Comparison of ENCODE assay signal across 17 mouse cellular contexts in genomic region chr17:62230939-62231338, GRCm38 (mm10).
A peak's percentile ranks its signal among the peaks of the same experiment; 100 is the strongest.
DNase-seq lines count a peak whose midpoint lies in the region.
"Had no signal": no experiment of that assay in that cellular context is flagged by ENCODE, and none has a peak within 500 bp of the region (broad histone marks: within the 10 kb centered on the region; RNA-seq: fewer than 3 reads in every experiment).

No protein-coding gene starts in this region.

- intact Hi-C loops in left cerebral cortex, postnatal 10 days (cut with DNase I): no loop called here

- peak; percentile 2 to 23 for DNase-seq in frontal cortex, adult 2 months (ENCODE audit: extremely low spot score in 1 of 2, low spot score in 1 of 2)
- no peak for DNase-seq in frontal cortex, postnatal 14 days (ENCODE audit: low spot score in 2 of 2)
- DNase-seq in left cerebral cortex, adult 9 months (ENCODE audit: low spot score in 2 of 2): peak; percentile 1 to 3
- DNase-seq in left cerebral cortex, postnatal 10 days (ENCODE audit: extremely low spot score in 1 of 2, low spot score in 2 of 2): no peak
- DNase-seq in brain, adult 2 months (ENCODE audit: low read depth, low spot score): peak; percentile 23
- DNase-seq in telencephalon, adult 2 months (ENCODE audit: low read depth, low spot score): peak; percentile 35
- no peak for DNase-seq in urinary bladder, adult 2 months (ENCODE audit: low spot score)
- DNase-seq: adrenal gland, adult 2 months; adrenal gland, postnatal 10 days; adrenal gland, postnatal 25 days; cerebellum, adult 11 months; cerebellum, adult 18-20 months; cerebellum, adult 8-10 months; cerebellum, adult 9-11 months; cerebellum, postnatal 14 days; cerebellum, postnatal 36 days; embryo, embryonic 11 days had no signal

Comparison
In these comparisons a context has a peak if more than half of its experiments do, and no peak if none do; other contexts are left out.
1. DNase-seq: peak in frontal cortex, adult 2 months (2 of 2), left cerebral cortex, adult 9 months (2 of 2), brain, adult 2 months (single experiment) and telencephalon, adult 2 months (single experiment); none in frontal cortex, postnatal 14 days (0 of 2), left cerebral cortex, postnatal 10 days (0 of 2) and urinary bladder, adult 2 months (single experiment).